Mouse (Mus musculus) heart, embryonic 16.5 days (tissue): ENCODE measurements around the gene Tcf25. TPM values are rescaled to one million over a fixed set of nuclear protein-coding genes. Genes with fewer than 3 reads are reported as not detected.
"Not testable (repeated sequence)": the region's sequence is repeated elsewhere in the genome, so short reads cannot be mapped to it uniquely, and the experiment has no call there.

Experiments
- ATAC-seq: fragments of 200-750 bp; cut with Nextera tagmentation; replicated peaks from 2 replicates; pipeline ENCODE4 v1.8.0; 2017; ENCODE audit warnings: moderate number of reproducible peaks; ENCODE audit not compliant: insufficient read depth, low FRiP score; ENCODE audit errors: extremely low read depth
- H3K27ac ChIP-seq: fragments of 300-500 bp; sonication (generic); 2 replicates; pipeline ENCODE4 v1.5.1; 2014; ENCODE audit warnings: mild to moderate bottlenecking, low read length, control low read depth, moderate library complexity
- H3K27me3 ChIP-seq: fragments of 300-500 bp; sonication (generic); 2 replicates; pipeline ENCODE4 v1.6.1; 2014; ENCODE audit warnings: low read length, mixed read lengths; ENCODE audit not compliant: control insufficient read depth, insufficient read depth
- H3K36me3 ChIP-seq: fragments of 300-500 bp; sonication (generic); 2 replicates; pipeline ENCODE4 v1.6.1; 2014; ENCODE audit not compliant: control insufficient read depth, insufficient read depth
- H3K4me1 ChIP-seq: fragments of 300-500 bp; sonication (generic); 2 replicates; pipeline ENCODE4 v1.6.1; 2014; ENCODE audit warnings: low read length, mixed read lengths; ENCODE audit not compliant: control insufficient read depth, insufficient read depth
- H3K4me2 ChIP-seq: fragments of 300-500 bp; sonication (generic); 2 replicates; pipeline ENCODE4 v1.6.1; 2014; ENCODE audit warnings: low read depth, mild to moderate bottlenecking, control low read depth, low read length
- H3K4me3 ChIP-seq: fragments of 300-500 bp; sonication (generic); 2 replicates; pipeline ENCODE4 v1.5.1; 2014; ENCODE audit warnings: mild to moderate bottlenecking, control low read depth, low read length
- H3K9ac ChIP-seq: fragments of 300-500 bp; sonication (generic); 2 replicates; pipeline ENCODE4 v1.6.1; 2014; ENCODE audit warnings: low read length, control low read depth
- H3K9me3 ChIP-seq: fragments of 300-500 bp; sonication (generic); replicated peaks from 2 replicates; pipeline ENCODE4 v1.6.1; 2016; ENCODE audit warnings: low read length; ENCODE audit not compliant: control insufficient read depth
- WGBS: fragments of 180-500 bp; shearing (Covaris S2); extraction: QIAGEN DNeasy Blood & Tissue Kit; methylation state at CpG from one replicate; pipeline ENCODE4 v1.1.7; 2014; 5-methylcytosine and 5-hydroxymethylcytosine counted together
- polyA plus RNA-seq: library from polyadenylated mRNA; unstranded; fragments of >200 nt; fragmentation: Nextera tagmentation; extraction: Ambion mirVana; gene quantifications from 2 replicates; pipeline ENCODE4 v1.2.1, GENCODE M21; 2015

The Tcf25 gene
- polyA plus RNA-seq, 1 experiment from 2014 or later: 152 TPM

- H3K9me3 ChIP-seq: peaks cover 61% of the 10 kb centered on the region
- H3K4me3 ChIP-seq: no peak overlapping the region
These were observed 54.9 kb downstream of the Tcf25 start for GRCm38 (mm10) chr8:123428343-123428893.

GRCm38 (mm10) chr8:123428939-123429721, 55.6 kb downstream of the Tcf25 start:
- 93% methylated on average over 23 of the region's 23 CpGs for WGBS
- Histone ChIP-seq H3K36me3 (no peaks in the 10 kb centered on the region), H3K9ac (no peak overlapping the region), H3K4me1 (no peaks in the 10 kb centered on the region), H3K27me3 (no peaks in the 10 kb centered on the region), H3K27ac (no peak overlapping the region), H3K9me3 (peaks cover 62% of the 10 kb centered on the region), H3K4me2 (no peak overlapping the region), H3K4me3 (no peak overlapping the region)
- ATAC-seq: no peak

More at GRCm38 (mm10) chr8:123428343-123428893, 54.9 kb downstream of the Tcf25 start:
- Histone ChIP-seq H3K9ac (no peak overlapping the region), H3K4me1 (no peaks in the 10 kb centered on the region), H3K27ac (no peak overlapping the region), H3K36me3 (no peaks in the 10 kb centered on the region), H3K4me2 (no peak overlapping the region), H3K27me3 (no peaks in the 10 kb centered on the region)
- 95% methylated on average over 29 of the region's 29 CpGs for WGBS
- ATAC-seq: no peak

- not testable (repeated sequence) for H3K27me3 ChIP-seq, H3K9ac ChIP-seq, H3K4me3 ChIP-seq, H3K36me3 ChIP-seq, H3K4me1 ChIP-seq, H3K4me2 ChIP-seq, ATAC-seq, H3K27ac ChIP-seq
- 92% methylated on average over 15 of the region's 15 CpGs for WGBS
- peaks cover 62% of the 10 kb centered on the region for H3K9me3 ChIP-seq
These were observed 56.1 kb downstream of the Tcf25 start for GRCm38 (mm10) chr8:123429722-123430013.

- not testable (repeated sequence) for H3K36me3 ChIP-seq, ATAC-seq
These were observed 57.4 kb downstream of the Tcf25 start for GRCm38 (mm10) chr8:123430936-123431335.

GRCm38 (mm10) chr8:123431616-123432365, 58.2 kb downstream of the Tcf25 start:
- H3K9ac ChIP-seq: no peak overlapping the region
- H3K36me3 ChIP-seq: no peaks in the 10 kb centered on the region
- no peak overlapping the region for H3K27ac ChIP-seq
- ATAC-seq: no peak
- H3K4me2 ChIP-seq: no peak overlapping the region
- H3K4me1 ChIP-seq: no peaks in the 10 kb centered on the region
- no peak overlapping the region for H3K4me3 ChIP-seq
- peaks cover 55% of the 10 kb centered on the region for H3K9me3 ChIP-seq
- WGBS: 95% methylated on average over 25 of the region's 25 CpGs
- no peaks in the 10 kb centered on the region for H3K27me3 ChIP-seq

More at GRCm38 (mm10) chr8:123430936-123431335, 57.4 kb downstream of the Tcf25 start:
- not testable (repeated sequence) for H3K27me3 ChIP-seq, H3K4me3 ChIP-seq, H3K4me1 ChIP-seq, H3K9ac ChIP-seq, H3K27ac ChIP-seq, H3K4me2 ChIP-seq
- peaks cover 61% of the 10 kb centered on the region for H3K9me3 ChIP-seq
- WGBS: 81% methylated on average over 8 of the region's 8 CpGs

GRCm38 (mm10) chr8:123432381-123432780, 58.8 kb downstream of the Tcf25 start:
- peaks cover 49% of the 10 kb centered on the region for H3K9me3 ChIP-seq
- 94% methylated on average over 16 of the region's 16 CpGs for WGBS

GRCm38 (mm10) chr8:123433241-123433974, 59.9 kb downstream of the Tcf25 start:
- not testable (repeated sequence) for H3K4me3 ChIP-seq, H3K9ac ChIP-seq, H3K4me1 ChIP-seq, ATAC-seq, H3K4me2 ChIP-seq, H3K27ac ChIP-seq, H3K36me3 ChIP-seq, H3K27me3 ChIP-seq
- 96% methylated on average over 45 of the region's 47 CpGs for whole genome bisulfite sequencing
- H3K9me3 ChIP-seq: peaks cover 39% of the 10 kb centered on the region

More at GRCm38 (mm10) chr8:123432381-123432780, 58.8 kb downstream of the Tcf25 start:
- no peak overlapping the region for H3K4me2 ChIP-seq
- no peaks in the 10 kb centered on the region for H3K4me1 ChIP-seq
- no peak overlapping the region for H3K27ac ChIP-seq
- H3K27me3 ChIP-seq: no peaks in the 10 kb centered on the region
- H3K4me3 ChIP-seq: no peak overlapping the region
- no peak overlapping the region for H3K9ac ChIP-seq
- no peaks in the 10 kb centered on the region for H3K36me3 ChIP-seq
- no peak for ATAC-seq

- Histone ChIP-seq H3K36me3 (no peaks in the 10 kb centered on the region), H3K9me3 (no peaks in the 10 kb centered on the region), H3K27me3 (no peaks in the 10 kb centered on the region), H3K4me1 (peaks cover 4% of the 10 kb centered on the region), H3K27ac (no peak overlapping the region), H3K9ac (no peak overlapping the region), H3K4me2 (no peak overlapping the region), H3K4me3 (no peak overlapping the region)
- no peak for ATAC-seq
- WGBS: 77% methylated on average over 2 of the region's 2 CpGs
These were observed 68.2 kb downstream of the Tcf25 start for GRCm38 (mm10) chr8:123441788-123442187.
